Mouse (Mus musculus): Measurements from ENCODE around the gene AC170998.1.

DNA sequence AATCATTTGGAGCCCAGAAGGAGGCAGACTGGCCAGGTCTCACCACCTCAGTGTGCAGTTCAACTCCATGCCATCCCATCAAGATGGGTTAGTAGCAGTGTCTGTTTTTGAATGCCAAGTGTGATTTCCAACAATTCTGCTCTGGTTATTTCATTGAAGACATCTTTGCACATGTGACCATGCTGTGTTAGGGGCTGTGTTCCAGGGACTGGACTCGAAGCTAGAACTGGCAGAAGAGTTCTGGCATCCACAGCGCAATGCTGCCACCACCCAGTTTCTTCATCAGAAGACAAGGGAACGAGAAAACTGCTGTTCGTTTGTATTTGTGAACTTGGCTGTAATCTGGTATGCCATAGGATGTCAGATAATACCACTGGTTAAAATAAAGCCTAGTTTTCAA, 22.1 kb downstream of the AC170998.1 start:
- TF ChIP-seq CTCF (conservative IDR thresholded peaks at IDR 0.05; ENCODE audit: low read length): no peak
- no peak for TF ChIP-seq POU5F1 (IDR thresholded peaks at IDR 0.05; ENCODE audit: borderline replicate concordance, low read length)
- TF ChIP-seq NANOG (IDR thresholded peaks at IDR 0.05; ENCODE audit: borderline replicate concordance, low read length): no peak

Measured in E14TG2a.4 (cell line).